Mouse (Mus musculus) adrenal gland, postnatal 0 days (tissue): ENCODE data around the gene Defb42. TPM values are rescaled to one million over a fixed set of nuclear protein-coding genes. Genes with fewer than 3 reads are reported as not detected.

Experiments
- polyA plus RNA-seq: library from polyadenylated mRNA; unstranded; fragments of >200 nt; fragmentation: Nextera tagmentation; extraction: Ambion mirVana; gene quantifications from 2 replicates; pipeline ENCODE4 v1.2.1, GENCODE M21; 2015

The Defb42 gene
- polyA plus RNA-seq = 3.0 and 4.0 TPM in 2 replicates

GRCm38 (mm10) chr14:63046691-63047090 is at the start of gene Defb42:
TSS of gene Defb42 (plus strand) at chr14:63046991.

GRCm38 (mm10) chr14:62997777-62998176 is 49.0 kb upstream of the Defb42 start, which contains the start of gene Defb47:
TSS of gene Defb47 (plus strand) at chr14:62998077.

GRCm38 (mm10) chr14:63011471-63011870 is 35.3 kb upstream of the Defb42 start, which contains the start of gene Defb43:
TSS of gene Defb43 (plus strand) at chr14:63011771.

GRCm38 (mm10) chr14:63049910-63050370 is 3.1 kb downstream of the Defb42 start, which contains the start of gene Defb30:
TSS of gene Defb30 (minus strand) at chr14:63049960.

Other genes with a start within 250 kb of the Defb42 start
- gene Wdfy2, start 209.3 kb upstream of the Defb42 start, polyA plus RNA-seq = 4.1 and 5.2 TPM in 2 replicates
- not detected in 2 replicates for gene Defb48, start 62.5 kb upstream of the Defb42 start, polyA plus RNA-seq
- not detected in 2 replicates for gene Defb47, start 48.9 kb upstream of the Defb42 start, polyA plus RNA-seq
- not detected in 2 replicates for gene Defb43, start 35.2 kb upstream of the Defb42 start, polyA plus RNA-seq
- gene Defb30, start 3.0 kb downstream of the Defb42 start, polyA plus RNA-seq = not detected in 2 replicates